Mouse (Mus musculus) adrenal gland, postnatal 14 days (tissue): ENCODE data around the gene Abca1. TPM values are rescaled to one million over a fixed set of nuclear protein-coding genes. Genes with fewer than 3 reads are reported as not detected.

Experiments
- DNase-seq: peaks from one replicate; pipeline ENCODE4 v3.0.0; 2021; ENCODE audit warnings: mixed read lengths
- long read RNA-seq, 2 experiments: library from polyadenylated mRNA; stranded (forward); transcript quantifications; one replicate each; pipeline ENCODE4 v2.0.0; 2021
- total RNA-seq: library from RNA; stranded (reverse); gene quantifications from 2 replicates; pipeline ENCODE4 v1.2.3, GENCODE M21; 2021

Gene Abca1
- total RNA-seq = 164 and 209 TPM in 2 replicates
- long read RNA-seq, experiment 1, full-length matches to known transcripts = 2 of 9 reads
- long read RNA-seq, experiment 1, partial matches to known transcripts = 2 of 9 reads
- long read RNA-seq, experiment 1, other reads (novel, unspliced or antisense) = 5 of 9 reads
- long read RNA-seq, experiment 2, full-length matches to known transcripts = 1 of 17 reads
- long read RNA-seq, experiment 2, partial matches to known transcripts = 10 of 17 reads
- long read RNA-seq, experiment 2, other reads (novel, unspliced or antisense) = 6 of 17 reads

DNA sequence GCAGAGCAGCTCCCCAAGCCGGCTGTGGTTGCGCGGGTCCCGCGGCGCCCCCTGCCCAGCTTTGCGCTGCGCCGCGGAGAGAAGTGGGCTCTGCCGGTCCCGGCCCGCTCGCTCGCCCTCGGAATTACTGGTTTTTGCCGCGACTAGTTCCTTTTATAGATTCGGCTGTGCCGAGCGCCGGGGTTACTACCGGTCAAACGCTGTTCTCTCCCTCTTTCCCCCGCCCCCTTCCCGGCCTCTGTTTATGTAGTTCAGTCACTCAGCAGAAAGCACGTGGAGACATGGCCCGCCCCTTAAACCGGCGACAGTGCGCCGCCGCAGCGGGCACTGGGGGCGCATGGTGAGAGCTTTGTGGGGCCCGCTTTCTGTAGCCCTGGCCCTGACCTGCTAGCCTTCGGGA, at the start of gene Abca1:
Gene Abca1 (minus strand): TSS at position 129 of the 400 bp plus-strand sequence.
- DNase-seq = peak; percentile 97

DNA sequence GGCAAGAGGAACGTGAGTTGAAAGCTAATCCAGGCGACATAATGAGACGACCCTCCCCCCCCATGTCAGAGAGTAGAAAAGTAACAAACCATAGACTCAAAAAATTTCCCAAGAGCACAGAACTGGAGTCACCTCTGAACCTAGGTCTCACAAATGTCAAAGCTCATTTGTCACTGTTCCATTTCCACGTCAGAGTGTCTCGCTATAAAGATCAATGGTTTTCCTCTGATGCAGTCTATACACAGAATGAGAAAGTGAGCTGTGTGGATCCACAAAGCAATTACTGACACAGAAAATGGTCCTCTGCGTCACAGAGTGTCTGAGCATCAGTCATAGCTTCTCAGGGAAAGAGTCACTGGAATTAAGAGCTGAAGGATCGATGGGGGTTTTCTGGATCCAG, 44.8 kb upstream of the Abca1 start:
- no peak for DNase-seq

DNA sequence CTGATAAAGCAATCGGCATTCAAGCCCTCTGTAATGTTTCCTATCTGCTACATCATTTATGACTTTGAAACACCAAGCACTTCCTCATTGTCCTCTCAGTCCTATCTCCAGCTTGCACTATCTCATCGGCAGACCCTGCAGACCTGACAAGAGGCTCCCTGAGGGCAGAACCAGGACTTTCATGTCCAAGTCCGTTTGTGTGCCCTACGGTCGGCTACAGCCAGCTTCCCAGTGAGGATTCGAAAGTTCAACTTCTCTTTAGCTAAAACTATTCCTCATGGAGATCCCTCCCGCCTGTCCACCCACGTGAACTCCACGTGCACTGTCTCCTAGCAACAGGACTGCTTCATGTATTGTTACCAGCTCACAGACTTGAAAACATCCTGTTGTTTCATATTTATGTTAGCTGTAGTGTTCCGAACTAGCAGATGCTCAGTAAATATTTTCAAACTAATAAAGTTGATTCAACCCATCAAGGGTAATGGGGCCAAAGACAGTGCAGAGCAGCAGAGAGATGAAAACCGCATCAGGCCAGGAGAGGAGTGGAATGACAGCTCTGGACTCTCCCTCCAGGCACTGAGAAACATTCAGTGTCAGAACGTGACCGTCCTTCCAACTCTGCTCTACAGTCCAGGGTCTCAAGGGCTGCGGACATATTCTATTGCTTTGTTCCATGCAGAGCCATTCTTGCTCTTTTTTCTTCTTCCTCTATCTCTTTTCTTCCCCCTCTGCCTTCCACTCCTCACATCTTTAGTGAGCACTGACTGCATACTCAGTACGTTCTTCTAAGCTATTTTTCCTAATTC, 44.1 kb upstream of the Abca1 start:
- DNase-seq = peak; percentile 42

DNA sequence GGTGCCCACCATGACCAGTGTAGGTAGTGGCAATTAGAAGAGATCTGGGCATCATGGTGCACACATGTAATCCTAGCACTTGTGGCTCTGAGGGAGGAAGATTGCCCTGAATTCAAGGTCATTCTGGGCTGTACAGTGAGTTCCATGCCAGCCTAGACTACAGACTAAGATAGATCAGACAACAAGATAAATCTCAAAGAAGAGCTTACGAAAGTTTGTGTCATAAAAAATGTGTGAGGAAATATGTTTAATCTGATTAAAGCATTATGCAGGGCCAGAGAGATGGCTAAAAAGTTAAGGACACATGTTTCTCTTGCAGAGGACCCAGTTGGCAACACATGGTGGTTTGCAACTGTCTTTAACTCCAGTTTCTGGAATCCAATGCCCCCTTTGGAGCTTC, 40.6 kb upstream of the Abca1 start:
- no peak for DNase-seq

DNA sequence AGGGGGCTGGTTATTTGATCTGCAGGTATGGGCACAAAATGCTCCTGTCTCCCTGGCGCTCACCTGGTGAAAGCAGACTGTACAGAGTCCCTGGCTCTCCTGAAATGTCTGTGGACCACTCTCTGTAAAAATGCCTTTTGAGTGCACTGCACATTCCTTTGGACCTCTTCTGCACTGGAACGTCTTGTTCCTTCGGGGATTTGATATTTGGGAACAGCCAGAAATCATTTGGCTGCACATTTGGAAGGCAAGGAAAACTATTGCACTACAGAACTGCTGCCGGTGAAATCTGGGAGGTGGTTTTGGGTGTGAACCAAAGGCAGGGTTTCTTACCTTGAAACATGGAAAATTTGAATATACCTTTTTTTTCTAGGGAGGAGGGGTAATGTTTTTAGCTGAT, 38.1 kb upstream of the Abca1 start:
- peak; percentile 36 for DNase-seq

DNA sequence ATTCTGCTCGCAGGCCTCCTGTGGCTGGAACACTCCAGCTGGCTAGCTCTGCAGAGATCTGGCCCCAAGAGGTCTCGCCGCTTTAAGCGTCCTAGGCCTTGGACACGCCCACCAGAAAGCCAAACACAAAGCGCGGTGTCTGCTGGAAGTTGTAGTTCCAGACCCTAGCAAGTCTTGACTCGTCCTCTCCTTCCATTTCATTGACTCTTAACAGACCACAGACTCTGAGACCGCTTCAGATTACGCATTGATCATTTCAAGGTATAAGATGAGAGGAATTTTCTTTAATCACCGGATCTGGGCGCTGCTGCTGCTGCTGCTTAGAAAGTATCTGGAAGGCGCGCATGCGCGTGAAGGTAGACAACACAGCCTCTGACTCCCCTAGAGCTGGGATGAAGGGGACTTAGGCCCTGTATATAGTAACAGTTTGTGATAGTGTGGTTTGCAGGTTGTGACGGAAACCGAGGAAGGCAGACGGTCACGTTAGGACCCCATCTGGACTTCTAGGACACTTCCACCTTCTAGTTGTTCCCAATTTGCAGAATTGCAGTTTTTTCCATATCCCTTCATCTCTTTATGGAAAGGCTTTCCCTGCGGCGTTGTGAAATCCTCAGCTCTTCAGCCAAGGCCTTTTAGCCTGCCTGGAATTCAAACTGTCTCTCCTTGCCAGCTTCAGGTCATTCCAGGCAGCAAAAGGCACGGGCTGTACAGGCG, 36.5 kb upstream of the Abca1 start:
- peak; percentile 95 for DNase-seq

DNA sequence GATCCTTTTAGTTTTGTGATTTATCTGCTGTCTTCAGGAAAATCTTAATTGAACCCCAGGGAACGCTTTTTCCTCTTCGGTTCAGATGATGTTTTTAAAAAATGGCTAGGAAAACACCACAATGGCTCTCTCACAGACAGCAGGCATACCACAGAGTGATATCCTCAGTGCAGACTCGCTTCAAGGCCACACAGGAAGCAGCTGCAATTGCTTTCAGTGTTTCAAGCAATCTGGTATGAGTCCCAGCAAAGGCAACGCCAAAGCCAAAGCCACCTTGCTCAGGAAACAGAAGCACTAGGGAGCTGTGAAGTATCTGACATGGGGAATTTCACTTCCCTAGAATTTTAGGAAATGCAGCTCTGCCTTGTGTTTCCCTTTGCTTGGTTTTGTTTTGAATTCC, 27.4 kb upstream of the Abca1 start:
- peak; percentile 54 for DNase-seq

DNA sequence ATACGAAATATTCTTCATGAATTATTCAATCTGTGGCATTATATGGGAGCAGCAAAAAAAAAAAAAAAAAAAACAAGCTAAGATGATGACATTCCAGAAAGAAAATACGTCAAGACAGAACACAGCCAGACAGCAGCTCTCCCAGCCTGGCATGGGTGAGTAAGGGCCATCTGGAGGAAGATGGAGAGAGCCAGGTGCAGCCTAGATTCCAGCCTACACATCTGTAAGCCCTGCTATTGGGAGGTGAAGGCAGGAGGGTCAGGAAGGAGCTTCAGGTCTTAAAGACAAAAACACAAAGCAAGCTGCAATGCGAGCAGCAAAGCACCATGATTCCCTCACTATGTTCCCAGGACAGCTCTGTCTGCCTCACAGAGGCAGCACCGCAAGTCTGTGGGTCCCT, 26.9 kb upstream of the Abca1 start:
- DNase-seq = no peak

DNA sequence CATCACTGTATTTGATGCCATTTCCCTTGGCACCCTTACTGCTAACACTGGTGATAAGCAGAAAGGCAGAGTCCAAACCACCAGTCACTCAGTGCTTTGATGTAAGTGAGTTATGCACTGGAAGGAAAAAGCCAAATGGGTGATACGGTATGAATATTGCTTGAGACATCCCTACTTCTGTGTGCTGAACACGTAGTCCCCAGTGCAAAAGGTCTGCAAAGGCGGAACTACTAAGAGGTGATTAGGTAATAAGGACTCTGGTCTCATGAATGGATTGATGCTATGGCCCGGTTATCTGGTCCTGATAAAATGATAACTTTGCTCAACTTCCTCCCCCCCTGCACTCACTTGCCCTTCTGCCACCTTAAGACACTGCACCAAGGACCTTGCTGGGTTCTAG, 26.4 kb upstream of the Abca1 start:
- no peak for DNase-seq

DNA sequence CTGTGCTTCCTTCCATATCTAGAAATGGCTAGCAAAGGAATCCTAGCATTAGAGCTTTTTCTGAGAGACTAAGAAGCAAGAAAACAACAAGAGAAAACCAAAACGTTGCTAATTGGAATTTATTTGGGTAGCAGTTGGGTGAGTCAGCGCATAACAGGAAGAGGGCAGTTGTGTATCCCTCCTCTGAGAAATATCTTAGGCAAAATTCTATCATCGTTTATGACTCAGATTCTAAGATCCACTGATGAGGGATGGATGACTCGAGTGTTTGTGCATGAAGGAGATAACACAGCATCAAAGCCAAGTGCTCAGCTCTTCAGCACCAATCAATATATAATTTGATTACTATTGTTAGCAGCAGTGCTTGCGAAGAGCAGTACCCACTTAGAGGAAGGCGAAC, 21.8 kb upstream of the Abca1 start:
- no peak for DNase-seq

DNA sequence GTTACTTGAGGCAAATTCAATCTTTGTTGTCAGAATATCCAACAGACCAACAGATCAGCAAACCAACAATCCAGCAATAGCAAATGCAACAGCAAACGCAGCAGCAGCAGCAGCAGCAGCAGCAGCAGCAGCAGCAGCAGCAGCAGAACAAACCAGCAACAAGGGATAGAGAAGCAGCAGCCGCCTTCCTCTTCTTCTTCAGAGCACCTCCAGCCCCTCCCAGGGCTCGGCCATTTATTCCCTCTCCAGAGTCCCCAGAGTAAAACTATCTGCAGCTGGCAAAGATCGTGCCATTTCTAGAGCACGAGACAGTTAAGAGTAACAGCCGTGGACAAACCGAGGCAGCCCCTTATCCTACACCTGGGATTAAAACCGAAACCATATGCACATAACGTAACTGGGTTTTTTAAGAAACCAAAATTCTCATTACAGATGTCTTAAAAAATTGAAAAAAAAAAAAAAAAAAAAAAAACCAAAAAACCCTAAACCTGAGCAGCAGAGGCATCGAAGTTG, 19.7 kb upstream of the Abca1 start:
- DNase-seq = no peak

DNA sequence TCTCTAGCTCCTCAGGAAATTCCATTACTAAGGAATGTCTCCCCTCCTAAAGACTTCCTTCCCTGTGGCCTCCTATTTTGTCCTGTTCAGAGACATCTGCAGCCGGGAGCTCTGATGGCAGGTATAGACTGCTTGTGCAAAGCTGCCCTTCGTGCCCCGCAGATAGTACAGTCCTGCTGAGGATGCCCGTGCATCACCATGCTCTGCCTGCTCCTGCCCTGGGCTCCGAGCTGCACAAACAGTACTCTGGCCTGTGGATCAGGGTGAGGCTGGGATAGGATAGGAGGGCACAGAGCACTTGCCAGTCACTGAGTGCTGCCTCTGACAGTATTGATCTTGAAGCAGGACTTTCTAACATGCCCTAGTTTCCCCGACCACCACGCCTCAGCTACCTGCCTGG, 18.8 kb upstream of the Abca1 start:
- DNase-seq = no peak

DNA sequence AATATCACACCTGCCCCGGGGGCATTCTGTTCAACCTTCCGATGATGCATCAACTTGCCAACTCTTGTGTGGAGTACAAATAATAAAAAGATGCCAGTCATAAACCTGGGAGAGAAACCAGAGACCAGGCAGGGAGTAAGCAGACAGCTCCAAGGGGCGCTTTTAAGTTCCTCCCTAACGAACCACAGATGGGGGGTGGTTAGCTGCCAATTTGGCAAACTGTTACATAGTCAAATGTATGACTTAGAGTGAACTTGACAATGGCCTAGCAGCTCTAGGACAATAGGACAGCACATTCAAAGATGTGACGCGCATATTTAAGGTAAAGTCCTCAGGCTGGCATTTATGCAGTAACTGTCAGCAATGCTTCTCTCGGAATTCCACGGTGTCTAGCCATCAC, 18.0 kb upstream of the Abca1 start:
- no peak for DNase-seq

DNA sequence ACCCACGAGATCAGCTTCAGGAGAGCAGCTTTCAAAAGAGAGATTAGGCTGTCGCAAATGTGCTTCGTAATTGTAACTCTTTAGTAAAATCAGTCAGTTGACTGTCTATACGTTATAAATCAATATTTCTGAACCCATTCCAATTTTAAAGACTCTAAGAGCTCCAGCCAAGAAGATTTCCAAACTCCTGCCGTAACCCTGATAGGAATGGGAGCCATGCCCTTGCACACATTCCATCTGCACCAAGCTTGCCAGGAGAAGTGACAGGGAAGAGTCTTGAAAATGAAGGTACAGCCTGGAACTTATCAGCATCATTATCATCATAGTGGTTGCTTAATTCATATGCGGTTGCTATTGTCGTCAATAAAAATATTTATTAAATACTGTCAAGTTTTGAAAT, 15.2 kb upstream of the Abca1 start:
- peak; percentile 34 for DNase-seq

DNA sequence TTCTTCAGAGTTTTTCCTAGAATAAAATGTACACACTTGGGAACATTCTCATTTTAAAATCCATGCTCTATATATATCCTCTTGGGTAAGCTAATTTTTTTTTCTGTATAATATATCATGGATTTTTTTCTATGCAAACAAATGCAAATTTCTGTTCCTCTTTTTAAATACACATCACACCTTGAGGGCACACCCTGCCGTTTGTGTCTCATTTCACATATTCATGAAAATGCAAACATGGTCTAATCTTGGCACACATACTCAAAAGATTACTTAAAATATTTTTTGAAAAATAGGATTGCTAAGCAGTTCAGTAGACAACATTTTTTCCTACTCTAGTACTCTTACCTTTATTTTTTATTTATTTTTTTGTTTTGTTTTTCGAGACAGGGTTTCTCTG, 10.7 kb upstream of the Abca1 start:
- DNase-seq = no peak

DNA sequence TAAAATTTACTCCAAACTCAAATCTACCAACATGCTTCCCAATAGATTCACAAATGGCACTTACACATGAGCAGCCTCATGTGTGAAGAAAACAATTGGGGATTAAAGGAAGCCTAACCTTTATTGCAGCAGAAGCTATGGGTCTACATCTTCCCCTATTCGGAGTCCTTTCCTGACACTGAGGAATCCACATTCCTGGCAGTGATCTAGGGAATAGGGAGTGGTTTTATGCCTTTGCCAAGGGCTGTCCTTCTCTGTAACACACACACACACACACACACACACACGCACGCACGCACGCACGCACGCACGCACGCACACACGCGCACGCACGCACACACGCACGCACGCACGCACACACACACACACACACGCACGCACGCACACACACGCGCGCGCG, 5.5 kb upstream of the Abca1 start:
- DNase-seq = no peak

DNA sequence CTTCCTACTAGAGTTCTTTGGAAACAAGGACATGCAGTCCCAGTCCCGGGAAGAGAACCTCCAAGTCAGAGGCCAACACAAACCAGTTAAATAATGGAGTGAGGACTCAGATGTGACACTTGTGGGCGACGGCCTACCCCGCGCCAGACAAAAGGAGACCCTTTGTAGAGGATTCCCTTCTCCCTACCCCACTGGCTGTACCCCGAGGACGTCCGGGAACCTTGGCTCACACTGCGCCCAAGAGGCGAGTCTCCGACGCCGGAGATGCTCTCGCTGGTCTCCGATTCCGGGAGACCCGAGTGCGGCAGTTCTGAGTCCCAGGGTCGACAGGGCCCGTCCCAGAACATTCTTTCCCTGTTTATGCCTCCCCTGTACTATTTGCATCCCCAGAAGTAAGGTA, 519 bp downstream of the Abca1 start:
- DNase-seq = peak; percentile 59

DNA sequence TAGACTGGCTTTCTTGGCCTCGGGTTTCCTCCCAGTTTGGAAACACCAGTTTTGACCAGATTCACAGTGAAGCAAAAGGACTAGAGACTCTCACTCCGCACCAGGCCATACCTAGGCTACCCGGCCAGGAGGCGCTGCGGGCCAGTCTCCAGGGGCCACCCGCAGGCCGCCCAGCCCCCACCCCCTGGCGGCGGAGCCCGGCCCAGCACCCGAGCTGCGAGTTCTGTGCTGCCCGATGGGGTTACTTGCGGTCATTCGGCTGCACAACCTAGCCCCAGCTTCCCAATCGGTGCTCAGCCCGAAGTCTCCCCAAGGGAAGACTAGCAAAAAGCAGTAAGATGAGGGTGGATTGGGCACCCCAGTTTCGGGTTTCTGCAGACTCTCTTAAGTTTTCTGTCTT, 1.1 kb downstream of the Abca1 start:
- DNase-seq = peak; percentile 97

DNA sequence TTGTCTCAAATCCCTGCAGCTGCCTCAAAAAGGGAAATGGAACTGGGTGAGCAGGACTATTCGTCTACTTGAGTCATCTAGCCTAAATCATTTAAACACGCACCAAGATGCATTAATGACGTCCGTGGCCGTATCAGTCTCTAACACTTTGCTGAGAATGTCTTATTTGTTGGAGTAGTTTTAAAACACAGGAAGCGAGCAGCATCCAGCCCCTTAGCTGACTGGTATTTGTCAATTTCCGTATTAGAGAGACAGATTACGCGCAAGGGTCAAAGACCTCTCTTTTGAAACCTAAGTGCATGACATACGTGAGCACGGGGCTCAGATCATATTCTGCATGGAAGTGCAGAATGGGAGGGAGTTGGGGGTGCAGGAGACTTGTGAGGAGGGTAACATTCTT, 4.2 kb downstream of the Abca1 start:
- DNase-seq = no peak

DNA sequence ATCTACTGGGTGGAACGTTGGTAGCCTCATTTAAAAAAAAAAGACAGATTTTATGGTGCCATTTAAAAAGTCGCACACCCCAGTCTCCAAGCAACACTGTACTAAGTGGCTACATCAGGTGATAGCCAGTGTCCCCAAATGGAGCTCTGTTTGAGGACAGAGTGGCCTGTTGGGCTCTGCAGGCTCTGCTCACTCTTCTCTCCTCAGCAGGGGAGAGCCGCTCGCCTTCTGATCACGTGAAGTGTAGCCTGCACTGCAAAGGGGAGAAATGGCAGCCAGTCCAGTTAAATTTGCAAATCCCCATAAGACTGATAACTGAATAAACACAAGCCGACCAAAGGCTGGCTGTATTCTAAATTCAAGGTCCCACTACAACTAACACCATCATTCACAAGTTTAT, 6.0 kb downstream of the Abca1 start:
- no peak for DNase-seq

DNA sequence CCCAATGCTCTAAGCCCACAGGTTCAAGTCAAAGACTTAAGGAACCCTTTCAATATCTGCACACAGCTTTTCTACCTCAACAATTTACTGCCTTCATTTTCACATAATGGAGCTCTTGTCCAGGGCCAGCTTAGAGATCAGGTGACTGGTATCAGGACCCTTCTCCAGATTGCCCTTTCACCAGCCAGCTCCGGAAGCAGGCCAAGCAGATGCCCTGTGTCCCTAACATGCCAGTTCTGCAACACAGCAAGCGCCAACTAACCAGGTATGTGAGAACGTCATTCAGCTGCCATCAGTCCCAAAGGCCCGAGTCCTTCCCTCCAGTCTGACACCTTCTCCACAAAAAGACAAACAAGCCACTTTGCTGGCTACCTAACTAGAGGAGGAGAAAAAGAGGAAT, 6.6 kb downstream of the Abca1 start:
- DNase-seq = no peak

DNA sequence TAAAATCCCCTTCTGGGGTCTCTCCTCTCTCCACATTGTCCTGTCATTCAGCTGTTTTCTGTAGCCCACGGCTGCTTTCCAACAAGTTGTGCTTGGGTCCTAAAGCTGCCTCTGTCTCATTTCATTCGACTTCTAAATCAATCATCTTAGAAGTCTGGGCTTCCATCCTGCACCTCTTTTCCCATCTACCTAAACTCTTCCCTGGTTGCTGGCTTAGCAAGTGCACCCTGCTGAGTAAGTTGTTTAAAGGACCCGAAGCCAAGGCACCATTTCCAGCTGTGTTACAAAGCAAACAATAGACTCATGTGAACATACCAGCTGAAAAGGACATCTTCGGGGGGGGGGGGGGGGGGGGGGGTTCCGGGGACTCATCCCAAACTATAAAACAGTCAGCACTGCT, 7.0 kb downstream of the Abca1 start:
- no peak for DNase-seq

DNA sequence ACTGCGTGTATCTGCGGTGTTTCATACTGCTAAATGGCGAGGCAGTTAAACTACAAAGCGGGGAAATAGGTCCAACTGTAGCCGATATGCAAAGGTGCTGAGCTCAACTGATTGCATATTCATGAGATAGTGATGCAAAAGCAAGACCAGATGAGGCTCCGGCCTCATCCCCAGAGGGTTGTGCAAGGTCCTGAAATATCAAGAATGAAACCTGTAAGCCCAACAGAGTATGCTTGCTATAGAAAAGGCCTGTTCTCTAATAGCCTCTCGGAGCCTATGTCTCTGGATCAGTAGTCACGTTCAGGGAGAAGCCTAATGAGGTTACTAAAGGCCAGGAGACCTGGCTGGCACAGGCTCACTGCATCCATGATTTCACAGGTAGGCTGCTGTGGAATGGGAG, 9.2 kb downstream of the Abca1 start:
- no peak for DNase-seq
